ENCODE assay signal across 8 mouse cellular contexts in the genomic region with DNA sequence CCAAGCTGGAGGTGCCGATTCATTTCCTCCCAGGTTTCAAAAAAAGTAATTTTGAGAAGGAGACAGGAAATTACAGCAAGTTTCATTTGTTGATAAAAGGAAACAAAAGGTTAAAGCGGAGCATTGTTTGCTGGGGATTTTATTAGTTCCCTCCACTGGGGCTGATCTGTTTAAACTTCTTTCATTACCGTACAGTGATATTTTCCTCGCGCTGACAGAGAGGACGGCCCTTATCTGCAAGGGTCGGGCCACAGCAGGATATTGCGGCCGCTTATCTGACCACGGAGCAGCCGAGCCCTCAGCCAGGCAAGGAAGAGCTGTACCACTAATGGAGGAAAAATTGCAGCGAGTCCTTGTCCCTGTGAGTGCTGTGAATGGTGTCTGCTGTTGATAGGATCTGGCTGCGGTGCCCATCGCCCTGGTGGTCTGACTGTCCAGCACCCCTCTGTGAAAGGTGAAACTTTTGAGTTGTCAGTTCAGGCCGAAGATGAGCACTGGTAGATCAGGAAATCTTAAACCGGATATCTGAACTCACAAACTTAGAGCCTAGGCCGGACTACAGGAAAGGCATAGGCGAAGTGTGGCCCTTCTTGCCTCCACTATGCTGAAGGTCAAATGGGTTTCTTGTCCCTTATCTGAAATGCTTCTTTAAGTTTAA. TPM values are rescaled to one million over a fixed set of nuclear protein-coding genes. Genes with fewer than 3 reads are reported as not detected.
A peak's percentile ranks its signal among the peaks of the same experiment; 100 is the strongest.
DNase-seq lines count a peak whose midpoint lies in the region; ATAC-seq and TF ChIP-seq lines count a peak whose summit lies in the region.

No protein-coding gene starts in this region.

- no peaks in the 10 kb centered on the region for H3K36me3 ChIP-seq in liver, embryonic 11.5 days (ENCODE audit: control insufficient read depth, insufficient read depth, low read length)

- TF ChIP-seq CTCF in cerebellum, adult 2 months (IDR thresholded peaks at IDR 0.05; ENCODE audit: borderline replicate concordance, insufficient read depth, low read depth, low read length) = no peak

- ATAC-seq in hematopoietic stem cell, adult 5-6 weeks (replicated peaks in 1 of 2; ENCODE audit: insufficient read depth in 1 of 2, low FRiP score in 2 of 2, low TSS enrichment in 1 of 2, low read depth in 1 of 2, poor library complexity in 2 of 2, severe bottlenecking in 2 of 2) = peak; percentile 84 to 85
- peak; percentile 86 for ATAC-seq in liver, embryonic 11.5 days (replicated peaks; ENCODE audit: low FRiP score)

- H3K4me3 ChIP-seq in brown adipose tissue, adult 24 weeks (ENCODE audit: insufficient read depth, low read depth, low read length) = peak overlapping the region; percentile 47
- peak overlapping the region; percentile 36 for H3K4me3 ChIP-seq in liver, embryonic 11.5 days (ENCODE audit: low read depth, low read length)
- no peak overlapping the region for H3K4me3 ChIP-seq in cerebellum, adult 2 months (replicated peaks; ENCODE audit: insufficient read depth, low read depth, low read length)

- H3K9me3 ChIP-seq in liver, embryonic 11.5 days (ENCODE audit: control insufficient read depth, low read length) = no peaks in the 10 kb centered on the region

- no peaks in the 10 kb centered on the region for H3K27me3 ChIP-seq in liver, embryonic 11.5 days (replicated peaks; ENCODE audit: control insufficient read depth, insufficient read depth, low read length)
- H3K27me3 ChIP-seq in cerebellum, adult 2 months (ENCODE audit: control insufficient read depth, insufficient read depth, low read length) = no peaks in the 10 kb centered on the region

- peak overlapping the region; percentile 32; the same call in 1 of the 2 replicates for H3K9ac ChIP-seq in liver, embryonic 11.5 days (ENCODE audit: low read depth, low read length)

- WGBS in liver, embryonic 11.5 days = 8% methylated on average over 18 of the region's 18 CpGs
- WGBS in cerebellum, adult 2 months = 80% methylated on average over 18 of the region's 18 CpGs

- H3K4me1 ChIP-seq in brown adipose tissue, adult 24 weeks (ENCODE audit: control insufficient read depth, insufficient read depth, insufficient read length, low read length) = peaks cover 7% of the 10 kb centered on the region
- H3K4me1 ChIP-seq in liver, embryonic 11.5 days (replicated peaks; ENCODE audit: control insufficient read depth, insufficient read depth, low read length) = peaks cover 79% of the 10 kb centered on the region
- H3K4me1 ChIP-seq in cerebellum, adult 2 months (ENCODE audit: control insufficient read depth, insufficient read depth, low read length) = no peaks in the 10 kb centered on the region

- TF ChIP-seq POLR2A in cerebellum, adult 2 months (IDR thresholded peaks at IDR 0.05; ENCODE audit: borderline replicate concordance, insufficient read depth, low read length) = no peak

- peak; percentile 56 for DNase-seq in adrenal gland, postnatal 10 days
- no peak for DNase-seq in adrenal gland, postnatal 25 days
- DNase-seq in liver, embryonic 11.5 days (ENCODE audit: low spot score) = peak; percentile 69
- DNase-seq in spleen, postnatal 36 days (ENCODE audit: low spot score in 2 of 2) = peak; percentile 17 to 20
- DNase-seq in layer of hippocampus, postnatal 10 days (ENCODE audit: low spot score in 2 of 2) = no peak
- no peak for DNase-seq in cerebellum, adult 2 months

- peak overlapping the region; percentile 74 for H3K4me2 ChIP-seq in liver, embryonic 11.5 days

- peak overlapping the region; percentile 26 for H3K27ac ChIP-seq in brown adipose tissue, adult 24 weeks (replicated peaks; ENCODE audit: low read depth, low read length)
- H3K27ac ChIP-seq in liver, embryonic 11.5 days (ENCODE audit: low read depth, low read length) = peak overlapping the region; percentile 74
- H3K27ac ChIP-seq in cerebellum, adult 2 months (ENCODE audit: insufficient read depth, low read length) = no peak overlapping the region

RNA-seq across cellular contexts. Expression of gene Fignl1, which starts 28.1 kb away (rescaled TPM):
- 10 to 100 TPM in 1 of 2 experiments, 1 to 10 TPM in 1; 8.9 to 12.1 TPM for total RNA-seq in adrenal gland, postnatal 10 days (2021)
- 7.2 and 7.5 TPM in 2 replicates for total RNA-seq in adrenal gland, postnatal 25 days (2021)
- polyA plus RNA-seq in brown adipose tissue, adult 24 weeks (2012; ENCODE audit: insufficient read depth, insufficient read length, missing spikeins) = 0.79 TPM in 1 of 2 replicates, not detected in the other
- total RNA-seq in hematopoietic stem cell, adult 5-6 weeks (2017) = 68.5 and 68.9 TPM in 2 replicates
- polyA plus RNA-seq in liver, embryonic 11.5 days (2014; fragmentation: Nextera tagmentation; extraction: Ambion mirVana) = 122 and 151 TPM in 2 replicates
- total RNA-seq in layer of hippocampus, postnatal 10 days (2021) = 1 to 10 TPM; 2.1 to 2.9 TPM
- 0.65 TPM in 2 replicates for polyA plus RNA-seq in cerebellum, adult 2 months (2012; rRNA removed)

Comparison
In these comparisons a context has a peak if more than half of its experiments do, and no peak if none do; other contexts are left out.
1. DNase-seq: peak in adrenal gland, postnatal 10 days (single experiment), liver, embryonic 11.5 days (single experiment) and spleen, postnatal 36 days (2 of 2); none in adrenal gland, postnatal 25 days (single experiment), layer of hippocampus, postnatal 10 days (0 of 2) and cerebellum, adult 2 months (0 of 2).